Mouse (Mus musculus) kidney, embryonic 16.5 days (tissue): Measurements from ENCODE around the gene Adamtsl3. TPM values are rescaled to one million over a fixed set of nuclear protein-coding genes. Genes with fewer than 3 reads are reported as not detected.

ENCODE experiments used
- ATAC-seq: fragments of 200-750 bp; cut with Nextera tagmentation; 2 replicates; pipeline ENCODE4 v1.8.0; 2017; ENCODE audit warnings: moderate TSS enrichment; ENCODE audit not compliant: low FRiP score, low TSS enrichment
- H3K27ac ChIP-seq: fragments of 300-500 bp; sonication (generic); 2 replicates; pipeline ENCODE4 v1.5.1; 2014; ENCODE audit warnings: low read length
- H3K27me3 ChIP-seq: fragments of 300-500 bp; sonication (generic); 2 replicates; pipeline ENCODE4 v1.6.1; 2014; ENCODE audit warnings: low read length, control low read depth, mixed read lengths; ENCODE audit not compliant: insufficient read depth
- H3K36me3 ChIP-seq: fragments of 300-500 bp; sonication (generic); 2 replicates; pipeline ENCODE4 v1.6.1; 2014; ENCODE audit warnings: low read length, control low read depth, mixed read lengths; ENCODE audit not compliant: insufficient read depth
- H3K4me1 ChIP-seq: fragments of 300-500 bp; sonication (generic); 2 replicates; pipeline ENCODE4 v1.6.1; 2014; ENCODE audit warnings: low read length, control low read depth, mixed read lengths; ENCODE audit not compliant: insufficient read depth
- H3K4me2 ChIP-seq: fragments of 300-500 bp; sonication (generic); replicated peaks from 2 replicates; pipeline ENCODE4 v1.6.1; 2014; ENCODE audit warnings: low read depth, low read length
- H3K4me3 ChIP-seq: fragments of 300-500 bp; sonication (generic); 2 replicates; pipeline ENCODE4 v1.5.1; 2014; ENCODE audit warnings: mild to moderate bottlenecking, low read length
- H3K9ac ChIP-seq: fragments of 300-500 bp; sonication (generic); replicated peaks from 2 replicates; pipeline ENCODE4 v1.6.1; 2014; ENCODE audit warnings: low read length
- H3K9me3 ChIP-seq: fragments of 300-500 bp; sonication (generic); 2 replicates; pipeline ENCODE4 v1.6.1; 2016; ENCODE audit warnings: low read length, control low read depth
- WGBS: fragments of 180-500 bp; shearing (Covaris S2); extraction: QIAGEN DNeasy Blood & Tissue Kit; methylation state at CpG from one replicate; pipeline ENCODE4 v1.1.7; 2014; 5-methylcytosine and 5-hydroxymethylcytosine counted together
- polyA plus RNA-seq: library from polyadenylated mRNA; unstranded; fragments of >200 nt; fragmentation: Nextera tagmentation; extraction: Ambion mirVana; gene quantifications from 2 replicates; pipeline ENCODE4 v1.2.1, GENCODE M21; 2015

The Adamtsl3 gene
- polyA plus RNA-seq, 1 experiment from 2014 or later, result 0.47 TPM

GRCm38 (mm10) chr7:82425374-82425773, 89.9 kb downstream of the Adamtsl3 start:
- Histone ChIP-seq H3K4me3 (no peak overlapping the region), H3K9ac (no peak overlapping the region), H3K27me3 (no peaks in the 10 kb centered on the region), H3K27ac (no peak overlapping the region), H3K4me1 (no peaks in the 10 kb centered on the region), H3K36me3 (no peaks in the 10 kb centered on the region), H3K4me2 (peak overlapping the region; percentile 33; the same call in 1 of the 2 replicates), H3K9me3 (no peaks in the 10 kb centered on the region)
- 61% methylated on average over 11 of the region's 11 CpGs for WGBS
- no peak for ATAC-seq

GRCm38 (mm10) chr7:82429447-82429846, 94.0 kb downstream of the Adamtsl3 start:
- 78% methylated on average over 4 of the region's 4 CpGs for WGBS
- H3K9ac ChIP-seq, result no peak overlapping the region
- H3K36me3 ChIP-seq, result no peaks in the 10 kb centered on the region
- no peaks in the 10 kb centered on the region for H3K9me3 ChIP-seq
- H3K4me3 ChIP-seq, result no peak overlapping the region
- H3K27ac ChIP-seq, result no peak overlapping the region
- ATAC-seq, result no peak
- no peaks in the 10 kb centered on the region for H3K27me3 ChIP-seq
- no peaks in the 10 kb centered on the region for H3K4me1 ChIP-seq
- H3K4me2 ChIP-seq, result no peak overlapping the region

- ATAC-seq, result no peak
Observed at GRCm38 (mm10) chr7:82431572-82431971, 96.1 kb downstream of the Adamtsl3 start.

GRCm38 (mm10) chr7:82433226-82433625, 97.7 kb downstream of the Adamtsl3 start:
- Histone ChIP-seq H3K9me3 (no peaks in the 10 kb centered on the region), H3K4me2 (no peak overlapping the region), H3K9ac (no peak overlapping the region), H3K27ac (no peak overlapping the region), H3K4me3 (no peak overlapping the region), H3K4me1 (no peaks in the 10 kb centered on the region), H3K36me3 (no peaks in the 10 kb centered on the region), H3K27me3 (no peaks in the 10 kb centered on the region)
- 86% methylated on average over 2 of the region's 2 CpGs for WGBS
- no peak for ATAC-seq

More at GRCm38 (mm10) chr7:82431572-82431971, 96.1 kb downstream of the Adamtsl3 start:
- Histone ChIP-seq H3K27me3 (no peaks in the 10 kb centered on the region), H3K36me3 (no peaks in the 10 kb centered on the region), H3K27ac (no peak overlapping the region), H3K4me3 (no peak overlapping the region), H3K9me3 (no peaks in the 10 kb centered on the region), H3K4me2 (no peak overlapping the region), H3K9ac (no peak overlapping the region), H3K4me1 (no peaks in the 10 kb centered on the region)
- 38% methylated on average over 2 of the region's 2 CpGs for WGBS

- H3K4me2 ChIP-seq, result no peak overlapping the region
- H3K27me3 ChIP-seq, result no peaks in the 10 kb centered on the region
- ATAC-seq, result no peak
- H3K27ac ChIP-seq, result no peak overlapping the region
- no peaks in the 10 kb centered on the region for H3K9me3 ChIP-seq
- no peak overlapping the region for H3K4me3 ChIP-seq
- H3K4me1 ChIP-seq, result no peaks in the 10 kb centered on the region
- 77% methylated on average over 2 of the region's 2 CpGs for WGBS
- H3K36me3 ChIP-seq, result no peaks in the 10 kb centered on the region
- H3K9ac ChIP-seq, result no peak overlapping the region
Observed at GRCm38 (mm10) chr7:82458376-82458775, 122.9 kb downstream of the Adamtsl3 start.

GRCm38 (mm10) chr7:82462921-82463523, 127.5 kb downstream of the Adamtsl3 start:
- H3K4me3 ChIP-seq, result no peak overlapping the region
- H3K4me2 ChIP-seq, result no peak overlapping the region
- WGBS, result 83% methylated on average over 10 of the region's 10 CpGs
- H3K9ac ChIP-seq, result no peak overlapping the region
- H3K27me3 ChIP-seq, result no peaks in the 10 kb centered on the region
- H3K4me1 ChIP-seq, result no peaks in the 10 kb centered on the region
- H3K36me3 ChIP-seq, result no peaks in the 10 kb centered on the region
- no peak overlapping the region for H3K27ac ChIP-seq
- ATAC-seq, result no peak
- H3K9me3 ChIP-seq, result no peaks in the 10 kb centered on the region

GRCm38 (mm10) chr7:82464364-82464763, 128.9 kb downstream of the Adamtsl3 start:
- Histone ChIP-seq H3K4me2 (no peak overlapping the region), H3K27me3 (no peaks in the 10 kb centered on the region), H3K4me3 (no peak overlapping the region), H3K36me3 (no peaks in the 10 kb centered on the region), H3K27ac (no peak overlapping the region), H3K9me3 (no peaks in the 10 kb centered on the region), H3K9ac (no peak overlapping the region), H3K4me1 (no peaks in the 10 kb centered on the region)
- 74% methylated on average over 2 of the region's 2 CpGs for WGBS
- ATAC-seq, result no peak

GRCm38 (mm10) chr7:82465437-82465836, 129.9 kb downstream of the Adamtsl3 start:
- no peak overlapping the region for H3K4me3 ChIP-seq
- WGBS, result 66% methylated on average over 6 of the region's 6 CpGs
- H3K27ac ChIP-seq, result no peak overlapping the region
- no peak for ATAC-seq
- H3K36me3 ChIP-seq, result no peaks in the 10 kb centered on the region
- no peaks in the 10 kb centered on the region for H3K27me3 ChIP-seq
- no peaks in the 10 kb centered on the region for H3K4me1 ChIP-seq
- no peak overlapping the region for H3K9ac ChIP-seq
- no peak overlapping the region for H3K4me2 ChIP-seq
- H3K9me3 ChIP-seq, result no peaks in the 10 kb centered on the region

- no peaks in the 10 kb centered on the region for H3K4me1 ChIP-seq
- H3K9ac ChIP-seq, result no peak overlapping the region
- H3K9me3 ChIP-seq, result no peaks in the 10 kb centered on the region
- H3K4me2 ChIP-seq, result no peak overlapping the region
- WGBS, result 84% methylated on average over 16 of the region's 16 CpGs
- no peak overlapping the region for H3K4me3 ChIP-seq
- H3K27ac ChIP-seq, result no peak overlapping the region
- no peaks in the 10 kb centered on the region for H3K27me3 ChIP-seq
- no peak for ATAC-seq
- H3K36me3 ChIP-seq, result no peaks in the 10 kb centered on the region
Observed at GRCm38 (mm10) chr7:82476441-82477221, 141.1 kb downstream of the Adamtsl3 start.

- H3K27ac ChIP-seq, result no peak overlapping the region
- H3K9ac ChIP-seq, result no peak overlapping the region
- H3K27me3 ChIP-seq, result no peaks in the 10 kb centered on the region
- WGBS, result 78% methylated on average over 3 of the region's 3 CpGs
- H3K4me1 ChIP-seq, result no peaks in the 10 kb centered on the region
- H3K9me3 ChIP-seq, result no peaks in the 10 kb centered on the region
- no peak for ATAC-seq
- H3K4me2 ChIP-seq, result no peak overlapping the region
- no peak overlapping the region for H3K4me3 ChIP-seq
- no peaks in the 10 kb centered on the region for H3K36me3 ChIP-seq
Observed at GRCm38 (mm10) chr7:82478461-82478860, 143.0 kb downstream of the Adamtsl3 start.
